Mouse (Mus musculus): ENCODE measurements around the gene Ascl1.

Gene Ascl1

DNA sequence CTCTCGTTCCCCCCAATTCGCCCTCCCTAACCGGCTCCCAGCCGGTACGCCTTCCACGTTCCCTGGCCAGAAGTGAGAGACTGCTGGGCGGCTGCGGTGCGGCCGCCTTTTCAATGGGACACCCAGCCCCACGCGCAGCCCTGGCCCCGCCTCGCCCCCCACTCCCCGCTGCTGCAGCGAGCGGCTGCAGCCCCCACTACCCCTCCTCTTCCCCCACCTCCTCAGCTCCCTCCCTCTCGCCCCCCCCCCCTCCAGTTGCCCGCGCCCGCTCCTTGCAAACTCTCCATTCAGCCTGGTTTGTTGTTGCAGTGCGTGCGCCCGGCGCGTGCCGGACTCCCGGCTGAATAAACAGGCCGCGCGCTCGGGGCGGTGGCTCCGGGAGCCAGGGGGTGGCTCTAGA lies at the start of gene Ascl1:
TSS of gene Ascl1 (minus strand) at position 85 of the 400 bp plus-strand sequence.
- DNase-seq: peak; percentile 94

DNA sequence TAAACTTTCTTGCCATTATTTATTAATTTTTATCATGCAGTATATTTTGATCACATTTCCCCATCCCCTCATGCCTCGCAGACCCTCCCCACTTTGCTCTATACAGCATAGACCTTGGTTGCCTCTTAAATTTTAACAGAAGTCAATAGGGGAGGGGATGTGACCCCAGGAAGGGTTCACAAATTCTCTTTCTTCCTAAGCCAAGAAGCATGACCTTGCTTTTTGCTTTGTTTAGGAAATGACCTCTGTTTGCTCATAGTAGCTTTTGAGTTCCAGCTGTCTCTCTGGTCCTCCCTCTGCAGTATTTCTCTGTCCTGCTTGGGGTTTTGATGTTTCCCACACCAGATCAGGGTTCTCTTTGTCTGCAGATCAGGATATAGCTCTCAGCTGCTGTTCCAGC lies 40.7 kb upstream of the Ascl1 start:
- DNase-seq: no peak

DNA sequence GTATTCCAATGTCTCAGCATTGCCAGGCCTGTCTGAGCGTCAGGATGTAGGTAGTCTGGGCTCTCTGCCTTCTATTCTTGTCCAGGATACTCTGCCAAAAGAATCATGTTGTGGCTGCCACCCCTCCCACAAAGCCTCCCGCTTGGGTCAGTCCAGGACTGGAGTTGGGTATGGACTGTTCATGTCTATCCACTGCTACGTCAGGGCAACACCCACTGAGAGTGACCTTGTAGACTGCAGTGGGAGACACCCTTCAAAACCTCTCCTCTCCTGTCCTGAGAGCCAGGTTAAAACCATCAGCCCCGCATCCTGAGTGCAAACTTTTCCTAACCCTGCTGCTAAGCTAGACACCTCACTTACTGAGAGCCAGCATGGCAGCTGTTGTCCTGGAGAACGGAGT lies 28.2 kb upstream of the Ascl1 start, which contains the start of gene Pah:
TSS of gene Pah (plus strand) at position 150 of the 400 bp plus-strand sequence.
- DNase-seq: no peak

DNA sequence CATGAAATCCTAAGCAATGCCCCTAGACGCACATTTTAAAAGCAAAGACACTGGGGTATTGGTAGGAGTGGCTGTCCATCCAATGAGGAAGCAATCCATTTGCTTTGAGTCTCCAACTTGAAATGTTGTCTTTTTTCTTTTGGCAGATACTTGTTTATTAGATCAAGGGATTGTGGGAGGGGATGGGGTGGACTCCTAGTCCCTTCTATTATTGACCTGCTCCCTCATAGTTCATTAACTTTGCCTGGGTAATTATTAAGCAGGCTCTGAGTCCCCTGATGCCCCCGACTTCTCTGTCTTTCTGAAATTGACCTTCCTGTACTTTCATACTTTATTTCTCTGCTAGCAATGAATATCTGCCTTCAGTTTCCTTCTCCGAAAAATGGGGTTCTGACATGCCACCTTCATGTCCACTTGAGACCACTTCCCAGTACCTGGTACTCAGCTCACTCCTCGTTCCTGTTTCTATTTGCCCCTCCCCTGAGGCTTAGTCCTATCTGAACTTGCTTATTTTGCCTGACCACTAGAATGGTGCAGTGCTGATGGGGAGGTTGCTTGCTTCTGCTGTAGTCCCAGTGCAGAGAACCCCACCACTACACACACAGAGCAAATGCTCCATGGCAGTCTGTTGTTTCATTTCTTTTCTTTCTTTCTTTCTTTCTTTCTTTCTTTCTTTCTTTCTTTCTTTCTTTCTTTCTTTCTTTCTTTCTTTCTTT lies 27.1 kb upstream of the Ascl1 start:
- no peak for DNase-seq

DNA sequence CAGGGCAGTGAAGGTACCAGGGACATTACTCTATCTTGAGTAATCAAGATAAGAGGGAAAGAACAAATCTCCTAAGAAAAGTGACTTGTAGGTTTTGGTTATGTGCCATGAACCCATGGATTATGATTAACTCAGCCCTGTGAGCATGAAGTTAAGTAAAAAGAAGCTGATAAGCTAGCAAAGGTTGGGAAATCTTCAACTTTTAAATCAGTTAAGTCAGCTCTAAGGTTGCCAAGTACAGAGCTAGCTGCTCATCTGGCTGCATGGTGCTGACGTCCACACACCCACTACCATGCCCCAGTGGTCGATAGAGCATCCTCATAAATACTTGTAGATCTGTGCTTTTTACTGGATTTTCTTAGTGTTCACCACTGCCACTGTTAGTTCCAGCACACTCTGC lies 25.1 kb upstream of the Ascl1 start:
- no peak for DNase-seq

DNA sequence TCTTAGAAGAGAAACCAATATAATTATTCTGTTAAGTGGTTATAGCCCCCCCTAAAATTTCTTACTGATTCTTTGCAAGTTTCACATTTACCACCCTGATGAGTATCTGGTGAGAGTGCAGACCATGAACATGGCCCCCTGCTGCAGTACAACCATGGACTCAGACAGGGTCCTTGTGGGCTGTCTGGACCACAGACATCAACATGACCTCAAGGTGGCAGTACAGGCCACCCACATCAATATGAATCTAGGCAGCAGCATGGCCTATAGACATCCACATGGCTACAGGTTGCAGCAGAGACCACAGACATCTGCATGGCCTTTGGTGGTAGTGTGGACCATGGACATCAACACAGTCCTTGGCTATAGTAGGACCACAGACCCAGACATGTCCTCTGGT lies 19.6 kb upstream of the Ascl1 start:
- DNase-seq: peak; percentile 33

DNA sequence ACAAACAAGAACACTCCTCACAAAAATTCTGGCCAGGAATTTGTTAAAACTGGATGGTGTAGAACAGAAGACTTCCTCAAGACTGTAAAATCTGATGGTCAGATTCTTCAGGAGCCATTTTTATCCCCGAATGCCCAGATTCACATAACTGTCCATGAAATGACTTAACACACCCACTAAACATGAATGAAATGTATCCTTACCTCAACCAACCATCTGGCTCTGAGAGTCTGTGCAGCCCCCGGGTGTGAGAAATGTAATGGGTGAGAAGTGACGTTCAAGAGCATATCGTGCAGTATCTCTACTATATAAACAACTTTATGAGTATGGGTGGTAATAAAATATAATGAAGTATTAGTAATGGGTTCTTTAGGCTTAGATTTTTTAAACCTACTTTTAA lies 15.1 kb upstream of the Ascl1 start:
- no peak for DNase-seq

DNA sequence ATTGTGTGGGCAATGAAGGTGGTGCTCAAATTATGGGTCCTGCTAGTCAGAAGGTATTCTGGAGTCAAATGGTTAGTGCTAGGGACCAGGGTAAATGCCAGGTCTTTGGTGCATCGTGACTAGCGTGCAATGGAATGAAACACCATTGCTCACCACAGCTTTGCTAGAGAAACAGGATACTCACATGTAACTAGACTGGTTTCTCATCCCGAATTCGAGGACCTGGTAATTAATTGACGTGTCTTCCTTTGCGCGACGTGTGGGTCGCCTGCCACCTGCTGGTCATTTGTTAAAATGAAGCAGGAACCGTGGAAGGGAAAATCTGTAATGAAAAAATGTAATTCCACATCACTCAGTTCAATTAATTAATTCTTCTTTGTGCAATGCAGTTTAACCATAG lies 10.5 kb upstream of the Ascl1 start:
- peak; percentile 82 for DNase-seq

DNA sequence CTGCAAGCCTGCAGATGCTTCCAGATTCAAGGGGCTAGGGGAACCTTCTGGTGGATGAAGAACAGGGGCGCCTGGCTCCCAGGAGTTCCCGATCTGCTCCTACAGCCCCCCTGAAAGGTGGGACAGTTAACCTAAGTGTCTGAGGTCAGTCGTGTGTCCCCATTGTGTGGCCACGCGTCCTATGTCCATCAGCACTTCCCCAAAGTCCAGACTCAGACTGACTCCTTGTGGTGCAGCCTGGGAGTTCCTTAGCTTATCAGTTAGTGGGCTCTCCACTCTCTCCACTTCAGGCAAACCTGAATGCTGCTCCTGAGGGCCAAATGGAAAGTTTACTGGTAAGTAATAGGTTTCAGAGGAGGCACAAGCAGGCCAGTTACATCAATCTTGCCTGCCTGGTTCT lies 8.8 kb upstream of the Ascl1 start:
- DNase-seq: peak; percentile 78

DNA sequence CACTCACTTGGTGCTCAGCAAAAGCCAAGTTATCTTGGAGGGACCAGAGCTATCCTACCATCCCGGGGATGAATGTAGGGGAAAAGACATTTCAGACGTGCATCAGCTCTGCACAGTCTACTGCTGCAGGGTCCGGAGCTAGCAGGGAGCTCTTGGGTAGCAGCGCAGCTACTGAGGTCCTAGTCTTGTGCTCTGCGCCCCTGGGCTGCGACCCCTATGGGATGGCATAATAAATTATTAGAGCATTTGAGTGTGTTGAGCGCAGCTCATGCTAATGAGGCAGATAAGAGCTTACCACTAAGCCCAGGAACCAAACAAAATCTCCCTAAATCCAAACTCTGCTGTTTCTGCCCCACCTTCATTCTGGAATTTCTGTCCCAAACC lies 8.2 kb upstream of the Ascl1 start:
- DNase-seq: peak; percentile 78

DNA sequence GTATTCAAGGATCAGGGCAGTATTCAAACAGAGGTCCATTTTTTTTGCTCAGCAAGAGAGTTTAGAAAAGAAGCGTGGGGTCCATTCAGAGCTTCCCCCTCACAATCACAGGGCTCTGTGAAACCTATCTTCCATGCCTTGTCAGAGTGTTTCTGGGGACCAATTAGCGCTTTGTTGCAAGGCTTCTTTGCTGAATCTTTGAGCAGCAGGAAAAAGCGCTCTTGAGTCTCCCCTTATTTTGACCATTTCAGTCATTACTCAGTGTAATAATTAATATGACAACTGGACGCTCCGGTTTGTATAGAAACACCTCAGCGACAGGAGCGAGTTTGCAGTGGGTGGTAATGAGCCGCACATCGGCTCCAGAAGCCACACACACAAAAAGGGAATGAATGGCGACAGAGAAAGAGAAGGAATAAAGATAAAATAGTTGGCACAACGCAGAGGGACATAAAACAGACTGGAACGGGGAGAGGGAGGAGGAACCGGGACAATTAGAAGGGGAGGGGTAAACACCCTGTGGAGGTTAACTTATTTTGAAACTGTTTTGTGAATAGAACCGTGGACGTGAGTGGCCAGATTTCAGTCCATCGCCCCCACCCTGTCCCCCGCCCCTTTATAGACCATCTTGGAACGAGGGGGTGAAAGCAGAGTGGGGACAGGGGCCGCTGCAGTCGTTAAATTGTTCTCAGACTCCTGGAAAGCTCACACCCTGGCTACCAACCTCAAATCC lies 7.6 kb upstream of the Ascl1 start:
- DNase-seq: peak; percentile 68

DNA sequence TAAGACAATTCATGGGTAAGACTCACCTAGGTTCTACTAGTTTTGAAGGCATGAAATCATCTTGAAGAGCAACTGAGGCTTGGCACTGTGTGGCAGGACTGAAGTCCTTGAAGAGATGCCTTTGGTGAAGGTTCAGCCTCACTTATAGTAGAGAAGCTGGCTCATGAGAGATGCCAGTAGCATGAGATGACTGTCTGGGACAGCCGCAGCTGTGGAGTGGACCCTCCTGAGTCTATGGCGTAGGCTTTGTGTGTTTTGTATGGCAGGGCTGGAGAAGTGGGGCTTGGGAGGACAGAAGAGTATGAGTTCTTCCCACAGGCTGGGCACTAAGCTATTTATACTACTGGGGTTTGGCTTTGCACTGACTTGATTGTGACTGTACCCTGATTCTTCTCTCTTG lies 3.6 kb upstream of the Ascl1 start:
- DNase-seq: no peak

DNA sequence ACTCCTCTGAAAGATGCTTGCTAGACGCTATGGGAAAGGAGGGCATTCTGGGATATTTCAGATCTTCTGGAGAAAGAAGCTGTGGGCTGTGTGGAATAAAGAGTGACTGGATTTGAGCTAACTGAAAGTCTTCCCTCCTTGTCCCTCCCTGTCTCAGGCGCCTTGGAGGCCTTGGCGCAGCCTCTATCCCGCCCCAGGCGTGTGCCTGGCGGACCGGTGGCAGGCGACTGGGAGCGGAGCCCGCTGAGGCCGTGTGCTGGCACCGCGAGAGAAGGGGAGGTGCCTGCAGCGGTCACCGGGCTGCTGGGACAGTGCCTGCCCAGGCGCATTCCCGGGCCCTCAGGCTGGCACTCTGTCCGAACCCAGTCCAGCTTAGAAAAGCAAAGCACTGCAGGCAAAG lies 1.1 kb upstream of the Ascl1 start:
- peak; percentile 78 for DNase-seq

DNA sequence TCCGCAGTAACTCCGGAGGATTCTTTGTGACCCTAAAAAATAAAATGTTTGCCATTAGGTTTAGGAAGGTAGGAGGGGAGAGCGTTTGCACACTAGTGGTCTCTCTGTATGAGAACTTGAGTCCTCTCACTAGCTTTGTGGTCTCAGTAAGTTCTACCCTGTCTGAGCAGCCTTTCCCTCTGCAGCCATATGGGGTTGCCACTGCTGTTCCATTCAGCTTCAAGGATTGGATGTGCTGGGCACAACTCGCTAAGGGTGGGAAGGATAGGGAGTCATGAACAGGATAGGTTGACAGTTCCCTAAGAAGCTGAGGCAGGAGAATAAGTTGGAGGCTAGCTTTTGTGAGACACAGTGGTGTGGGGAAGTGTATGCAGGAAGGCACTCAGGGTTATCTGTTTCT lies 716 bp upstream of the Ascl1 start:
- DNase-seq: peak; percentile 49

DNA sequence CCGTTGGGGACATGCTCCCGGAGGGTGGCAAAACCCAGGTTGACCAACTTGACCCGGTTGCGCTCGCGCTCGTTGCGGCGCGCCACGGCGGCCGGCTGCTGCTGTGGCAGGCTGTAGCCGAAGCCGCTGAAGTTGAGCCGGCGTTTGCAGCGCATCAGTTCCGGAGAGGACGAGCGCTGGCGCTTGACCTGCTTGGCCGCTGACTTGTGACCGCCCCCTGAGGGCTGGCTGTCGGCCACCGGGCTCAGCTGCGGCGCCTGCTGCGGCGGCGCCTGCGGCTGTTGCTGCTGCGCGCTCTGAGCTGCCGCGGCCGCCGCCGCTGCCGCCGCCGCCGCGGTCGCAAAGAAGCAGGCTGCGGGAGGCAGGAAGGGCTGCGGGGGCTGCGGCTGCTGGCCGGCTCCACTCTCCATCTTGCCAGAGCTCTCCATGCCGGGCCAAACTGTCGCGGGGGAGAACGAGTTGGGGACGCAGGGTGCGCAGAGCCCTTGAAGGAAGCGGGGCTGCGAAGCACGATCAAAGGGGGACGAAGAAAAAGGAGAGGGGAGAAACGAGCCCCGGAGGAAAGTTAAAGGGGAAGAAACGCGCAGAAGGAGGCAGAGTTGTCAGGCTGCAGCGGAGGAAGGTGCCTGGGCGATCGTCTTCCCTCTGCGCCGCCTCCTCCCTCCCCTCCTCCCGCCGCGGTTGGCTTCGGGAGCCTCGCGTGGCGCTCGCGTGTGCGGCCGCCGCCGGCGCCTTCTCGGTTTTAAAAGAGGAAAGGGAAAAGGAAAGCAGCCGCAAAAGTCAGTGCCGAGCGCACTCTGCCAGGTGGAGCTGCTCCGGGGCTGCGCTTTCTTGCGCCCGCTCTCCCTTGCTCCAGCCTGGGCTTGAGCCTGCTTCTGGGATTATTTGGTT lies 554 bp downstream of the Ascl1 start:
- peak; percentile 82 for DNase-seq

DNA sequence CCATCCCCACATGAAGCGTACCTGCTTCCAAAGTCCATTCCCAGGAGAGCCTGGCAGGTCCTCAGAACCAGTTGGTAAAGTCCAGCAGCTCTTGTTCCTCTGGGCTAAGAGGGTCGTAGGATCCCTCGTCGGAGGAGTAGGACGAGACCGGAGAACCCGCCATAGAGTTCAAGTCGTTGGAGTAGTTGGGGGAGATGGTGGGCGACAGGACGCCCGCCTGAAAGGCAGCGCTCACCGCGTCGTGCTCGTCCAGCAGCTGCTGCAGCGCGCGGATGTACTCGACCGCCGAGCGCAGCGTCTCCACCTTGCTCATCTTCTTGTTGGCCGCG lies 1.2 kb downstream of the Ascl1 start:
- no peak for DNase-seq

DNA sequence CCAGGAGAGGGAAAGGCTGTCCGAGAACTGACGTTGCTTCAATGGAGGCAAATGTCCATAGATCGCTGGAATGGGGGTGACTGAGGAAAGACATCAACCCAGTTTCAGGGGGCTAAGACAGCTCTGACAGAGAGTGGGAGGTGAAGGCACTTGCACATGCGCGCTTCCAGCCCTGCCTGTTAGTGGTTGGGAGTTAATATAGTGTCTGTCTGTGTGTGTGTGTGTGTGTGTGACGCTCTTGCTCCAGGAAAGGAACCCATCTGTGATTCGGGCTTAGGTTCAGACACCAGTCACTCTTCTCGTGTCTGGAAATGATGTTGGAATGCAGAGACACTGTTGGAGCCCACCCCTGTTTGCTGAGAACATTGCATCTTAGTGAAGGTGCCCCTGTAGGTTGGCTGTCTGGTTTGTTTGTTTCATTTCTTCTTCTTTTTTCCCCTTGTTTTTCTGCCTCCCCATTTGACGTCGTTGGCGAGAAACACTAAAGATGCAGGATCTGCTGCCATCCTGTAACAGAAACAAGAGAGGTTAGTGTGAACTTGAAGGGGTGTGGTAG lies 1.9 kb downstream of the Ascl1 start:
- DNase-seq: peak; percentile 71

DNA sequence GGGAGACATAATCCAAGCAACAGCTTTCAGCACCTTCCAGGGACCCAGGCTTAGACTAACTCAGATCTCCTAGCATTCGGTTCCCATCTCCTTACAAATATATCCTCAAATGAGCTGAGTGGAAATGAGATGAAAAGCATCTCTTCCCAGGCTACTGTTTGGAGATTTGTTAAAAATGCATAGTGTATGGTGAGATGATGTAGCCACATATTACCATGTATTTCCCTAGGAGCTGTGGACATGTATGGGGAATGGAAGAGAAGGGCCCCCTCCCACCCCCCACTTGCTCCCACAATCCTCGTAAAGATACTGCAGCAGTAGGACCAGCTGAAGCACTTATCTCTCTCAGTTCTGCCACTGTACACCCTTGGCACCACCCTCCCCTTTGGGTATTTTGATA lies 3.1 kb downstream of the Ascl1 start:
- DNase-seq: peak; percentile 54

DNA sequence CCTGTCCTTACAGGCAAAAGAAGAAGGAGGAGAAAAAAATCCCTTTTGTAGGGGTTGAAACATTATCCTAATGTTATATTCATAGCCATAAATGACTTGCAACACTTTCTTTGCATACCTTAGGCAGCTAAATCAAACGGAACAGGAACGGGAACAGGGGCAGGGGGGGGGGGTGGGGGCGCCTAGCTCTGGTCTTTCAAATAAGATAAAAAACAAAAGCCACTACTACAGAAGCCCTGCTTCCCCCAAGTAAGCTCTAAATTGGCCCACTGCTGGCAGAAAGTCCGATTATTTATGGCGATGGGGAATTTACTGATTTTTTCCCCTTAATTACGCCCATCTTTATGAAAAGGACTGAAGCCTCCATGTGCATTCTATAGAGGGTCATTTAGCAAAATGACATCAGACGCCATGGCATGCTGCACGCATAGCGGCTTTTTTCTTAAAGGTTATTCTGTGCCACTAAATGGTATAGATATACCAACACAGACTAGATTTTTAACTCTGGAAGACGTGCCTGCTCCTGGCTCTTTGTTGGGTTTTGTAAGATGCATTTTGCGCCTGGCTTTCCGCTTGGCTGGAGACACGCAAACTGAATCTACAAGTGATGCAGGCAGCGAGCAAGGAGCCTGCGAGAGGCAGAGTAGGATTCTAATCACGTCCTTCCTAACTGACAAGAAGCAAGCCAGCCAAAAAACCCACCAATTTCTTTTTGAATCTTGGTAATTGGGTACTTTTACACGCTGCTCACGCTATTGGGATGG lies 4.0 kb downstream of the Ascl1 start:
- peak; percentile 82 for DNase-seq

DNA sequence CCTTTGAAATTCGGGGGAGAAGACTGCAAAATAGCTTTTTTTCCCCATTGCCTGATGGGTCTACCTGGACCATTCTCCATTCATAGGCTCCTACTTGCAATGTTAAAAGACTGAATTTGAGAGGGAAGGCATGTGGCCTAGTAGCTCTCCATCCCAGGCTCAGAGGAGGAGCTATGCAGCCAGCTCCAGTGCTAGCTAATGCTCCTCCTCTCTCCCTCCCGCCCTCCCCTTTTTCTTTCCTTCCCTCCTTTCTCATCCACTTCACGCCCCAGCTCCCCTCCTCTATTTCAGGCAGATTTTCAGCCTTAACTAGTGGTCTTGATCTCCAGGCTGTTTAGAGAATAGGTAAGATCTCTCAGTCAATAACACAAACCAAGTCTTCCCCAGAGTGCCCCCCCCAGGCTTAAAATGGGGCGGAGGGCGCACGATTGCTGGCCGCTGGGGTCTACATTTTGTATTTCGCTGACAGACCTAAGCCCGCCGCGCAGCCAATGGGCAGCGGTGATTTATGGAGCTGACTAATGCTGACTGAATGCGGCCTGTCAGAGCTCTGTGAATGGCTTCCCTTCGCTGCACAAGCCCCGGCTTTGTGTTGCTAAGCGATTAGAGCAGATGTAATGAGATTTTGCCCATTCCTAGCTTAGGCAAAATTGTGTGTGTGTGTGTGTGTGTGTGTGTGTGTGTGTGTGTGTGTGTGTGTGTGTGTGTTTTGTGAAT lies 4.9 kb downstream of the Ascl1 start:
- peak; percentile 97 for DNase-seq

DNA sequence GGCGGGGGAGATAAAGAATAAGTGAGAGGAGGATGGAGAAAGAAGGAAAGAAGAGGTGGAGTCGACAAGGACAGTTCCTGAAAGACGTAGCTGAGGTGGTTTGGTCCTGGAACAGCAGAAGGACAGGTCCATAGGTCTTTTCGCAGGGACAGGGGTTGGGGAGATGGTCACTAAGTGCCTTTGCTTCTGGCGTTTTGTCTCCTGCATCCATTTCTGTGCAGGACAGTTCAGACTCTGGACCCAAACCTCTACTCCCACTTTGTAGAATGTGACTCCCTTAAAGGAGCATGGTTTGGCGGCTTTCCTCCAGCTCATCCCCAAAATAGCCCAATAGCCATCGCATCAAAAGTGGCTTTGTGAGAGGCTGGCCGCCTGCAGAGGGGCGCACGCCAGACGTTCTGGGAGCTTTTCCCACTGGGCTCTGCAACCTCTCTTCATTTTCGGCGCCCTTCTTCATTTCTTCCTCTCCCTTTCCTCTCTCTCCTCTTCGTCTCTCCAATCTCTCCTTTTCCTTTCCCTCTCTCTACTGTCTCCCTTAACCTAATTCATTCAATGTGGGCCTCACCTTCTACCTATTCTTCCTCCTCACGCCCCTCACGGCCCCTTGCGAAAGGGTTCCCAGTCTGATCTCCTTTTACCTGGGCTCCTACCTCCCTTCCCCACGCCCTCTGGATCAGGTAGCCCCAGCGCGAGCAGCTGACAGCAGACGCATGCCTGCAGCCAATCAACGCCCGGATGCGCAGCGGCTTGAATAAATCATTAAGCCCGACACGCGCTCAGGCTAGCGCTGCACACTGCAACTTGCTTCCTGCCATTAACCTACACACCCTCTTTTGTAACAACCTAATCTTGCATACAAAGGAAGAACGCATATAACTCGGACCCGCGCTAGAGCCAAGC lies 7.5 kb downstream of the Ascl1 start:
- DNase-seq: peak; percentile 84
